Mouse (Mus musculus) spleen, adult 2 months (tissue): ENCODE data around the gene Isg15. TPM values are rescaled to one million over a fixed set of nuclear protein-coding genes. Genes with fewer than 3 reads are reported as not detected.

Experiments used
- DNase-seq, 2 experiments: peaks; one replicate each; pipeline versions ENCODE4 v3.0.0 to v3.0.0-alpha.2; 2012 to 2021; ENCODE audit warnings: low spot score in 2 of 2, low read depth in 1 of 2
- H3K27ac ChIP-seq: fragments of 200-500 bp; 2 replicates; pipeline ENCODE4 v1.5.1; 2012; ENCODE audit warnings: low read length, inconsistent platforms; ENCODE audit not compliant: insufficient read depth
- H3K27me3 ChIP-seq: fragments of 200-500 bp; 2 replicates; pipeline ENCODE4 v1.6.1; 2012; ENCODE audit warnings: mild to moderate bottlenecking, moderate library complexity, low read length, inconsistent platforms; ENCODE audit not compliant: control insufficient read depth, insufficient read depth
- H3K36me3 ChIP-seq: fragments of 200-500 bp; 2 replicates; pipeline ENCODE4 v1.6.1; 2012; ENCODE audit warnings: mild to moderate bottlenecking, low read length, inconsistent platforms; ENCODE audit not compliant: control insufficient read depth, insufficient read depth
- H3K4me1 ChIP-seq: fragments of 200-500 bp; 2 replicates; pipeline ENCODE4 v1.6.1; 2011; ENCODE audit warnings: inconsistent platforms; ENCODE audit not compliant: control insufficient read depth, insufficient read depth, insufficient read length
- H3K4me3 ChIP-seq: fragments of 200-500 bp; 2 replicates; pipeline ENCODE4 v1.5.1; 2011; ENCODE audit warnings: mild to moderate bottlenecking, inconsistent platforms; ENCODE audit not compliant: insufficient read depth, insufficient read length; ENCODE audit errors: extremely low read depth
- CTCF ChIP-seq: fragments of 200-500 bp; IDR thresholded peaks from 2 replicates; pipeline ENCODE4 v1.5.1; 2011; ENCODE audit warnings: mild to moderate bottlenecking, inconsistent platforms; ENCODE audit not compliant: insufficient read depth, insufficient read length, insufficient replicate concordance; ENCODE audit errors: extremely low read depth
- POLR2A ChIP-seq: fragments of 200-500 bp; IDR thresholded peaks from 2 replicates; pipeline ENCODE4 v1.6.1; 2011; ENCODE audit warnings: low read depth, low read length, inconsistent platforms
- WGBS: fragments of 180-500 bp; shearing (Covaris S2); methylation state at CpG from one replicate; pipeline ENCODE4 v1.1.7; 2018; 5-methylcytosine and 5-hydroxymethylcytosine counted together
- polyA plus RNA-seq: library from polyadenylated mRNA; depleted of rRNA; stranded (reverse); fragments of >200 nt; gene quantifications from 2 replicates; pipeline ENCODE4 v1.2.3, GENCODE M21; 2012

Isg15 gene
- polyA plus RNA-seq, 1 experiment = 32.2 TPM

DNA sequence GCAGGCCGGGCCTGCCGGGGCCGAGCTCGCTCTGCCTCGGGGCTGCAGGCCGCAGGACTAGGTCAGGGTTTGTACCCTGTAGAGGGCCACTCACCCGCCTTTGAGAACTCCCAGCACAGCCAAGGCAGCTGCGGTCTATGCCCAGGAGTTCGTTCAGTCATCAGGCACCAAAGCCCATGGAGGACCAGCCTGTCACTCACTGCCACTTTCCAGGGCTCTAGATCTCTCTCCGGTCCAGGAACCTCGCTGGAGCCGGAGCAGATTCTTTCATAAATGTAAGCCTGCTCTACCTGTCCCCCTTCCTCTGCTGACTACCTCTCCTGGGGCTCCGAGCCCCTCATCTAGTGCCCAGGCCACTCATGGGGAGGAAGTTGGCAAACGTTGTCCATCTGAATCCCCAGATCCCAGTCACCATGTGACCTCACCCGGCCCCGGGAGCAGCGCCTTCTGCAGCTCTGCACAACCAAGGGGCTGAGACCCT lies 33.4 kb upstream of the Isg15 start:
- Histone ChIP-seq H3K4me1 (peaks cover 11% of the 10 kb centered on the region), H3K27ac (no peak overlapping the region), H3K27me3 (no peaks in the 10 kb centered on the region), H3K36me3 (peaks cover 23% of the 10 kb centered on the region), H3K4me3 (peak overlapping the region; percentile 66)
- no peak for TF ChIP-seq CTCF
- TF ChIP-seq POLR2A = no peak
- no peak for DNase-seq
- 13% methylated on average over 17 of the region's 17 CpGs for WGBS

DNA sequence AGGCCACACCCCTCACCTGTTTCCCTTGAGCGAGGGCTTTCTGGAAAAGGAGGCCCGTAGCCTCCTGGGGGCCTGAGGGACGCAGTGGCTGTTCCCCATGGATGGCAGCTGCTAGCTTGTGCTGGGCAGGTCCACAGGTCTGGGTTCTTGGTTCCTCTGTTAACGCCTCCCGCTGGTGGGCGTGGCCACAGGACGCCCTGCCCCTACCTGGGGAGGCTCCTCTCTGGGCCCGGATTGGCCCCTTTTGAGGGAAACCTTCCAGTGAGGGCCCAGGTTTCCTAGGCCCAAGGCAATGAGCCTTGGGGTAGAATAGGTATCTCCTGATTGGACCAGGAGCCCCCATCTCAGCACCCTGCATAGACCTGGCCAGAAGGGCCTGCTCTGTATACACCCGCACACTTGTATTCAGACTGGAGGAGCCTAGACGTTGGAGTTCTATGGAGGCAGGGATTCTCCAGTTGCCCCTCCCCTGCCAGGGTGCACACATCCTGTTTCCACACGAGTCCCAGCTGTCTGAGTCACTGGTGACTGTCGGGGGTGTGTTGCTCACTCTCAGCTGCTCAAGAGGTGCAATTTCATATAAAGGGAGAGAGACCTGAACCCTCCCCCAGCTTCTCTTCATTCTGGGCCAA lies 27.9 kb upstream of the Isg15 start:
- Histone ChIP-seq H3K4me3 (no peak overlapping the region), H3K27ac (no peak overlapping the region), H3K36me3 (peaks cover 19% of the 10 kb centered on the region), H3K4me1 (peaks cover 2% of the 10 kb centered on the region; the same call in 1 of the 2 replicates), H3K27me3 (no peaks in the 10 kb centered on the region)
- no peak for DNase-seq
- TF ChIP-seq CTCF (no peak), POLR2A (no peak)
- WGBS = 62% methylated on average over 12 of the region's 12 CpGs

DNA sequence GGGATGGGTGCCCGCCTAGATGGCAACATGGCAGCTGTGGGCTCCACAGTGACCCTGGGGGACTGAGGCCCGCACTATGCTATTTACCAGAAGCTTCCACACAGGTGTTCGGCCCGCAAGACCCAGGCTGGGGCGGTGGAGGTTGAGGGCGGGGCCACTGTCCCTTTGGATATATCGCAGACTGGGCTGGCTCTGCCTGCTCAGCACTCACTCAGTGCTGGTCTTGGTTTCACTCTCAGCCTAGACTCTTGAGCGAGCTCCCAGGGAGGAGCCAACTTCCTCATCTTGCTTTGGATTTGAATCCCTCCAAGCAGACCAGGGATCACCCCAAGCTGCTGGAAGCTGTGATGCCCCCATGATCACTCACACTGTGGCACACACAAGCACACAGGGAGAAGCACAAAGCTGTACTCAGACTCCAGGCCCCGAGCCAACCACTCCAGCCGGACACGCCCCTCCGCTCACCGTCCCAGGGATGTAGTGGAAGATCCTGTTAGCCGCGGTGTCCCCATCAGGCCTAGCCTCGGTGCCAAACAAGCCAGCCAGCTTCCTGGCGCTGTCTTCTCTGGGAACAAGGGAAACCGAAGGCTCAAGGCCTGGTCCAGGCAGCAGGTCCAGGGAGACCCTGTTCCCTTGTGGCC lies 27.3 kb upstream of the Isg15 start:
- Histone ChIP-seq H3K4me3 (no peak overlapping the region), H3K36me3 (peaks cover 19% of the 10 kb centered on the region), H3K27ac (no peak overlapping the region), H3K4me1 (no peaks in the 10 kb centered on the region), H3K27me3 (no peaks in the 10 kb centered on the region)
- DNase-seq = no peak
- WGBS = 77% methylated on average over 18 of the region's 18 CpGs
- TF ChIP-seq CTCF = no peak
- no peak for TF ChIP-seq POLR2A

DNA sequence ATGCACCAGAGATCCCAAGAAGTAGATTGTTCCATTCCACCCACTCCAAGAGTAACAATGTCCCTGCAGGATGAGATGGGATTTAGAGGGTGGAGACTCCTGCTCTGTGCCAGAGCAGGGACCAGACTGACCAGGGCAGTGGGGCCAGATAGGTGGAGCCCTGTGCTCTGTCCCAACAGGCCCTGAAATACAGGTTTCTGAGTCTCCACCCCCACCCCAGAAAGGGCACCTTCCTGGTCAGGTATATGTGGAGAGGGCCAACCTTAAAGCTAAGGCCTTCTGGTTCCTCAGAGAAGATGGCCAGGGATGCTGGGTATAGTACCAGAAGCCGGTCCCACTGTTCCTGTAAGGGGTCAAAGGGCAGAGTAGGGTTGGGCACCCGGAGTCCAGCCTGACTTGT lies 23.7 kb upstream of the Isg15 start:
- Histone ChIP-seq H3K27ac (no peak overlapping the region), H3K27me3 (no peaks in the 10 kb centered on the region), H3K36me3 (peaks cover under 1% of the 10 kb centered on the region; the same call in 1 of the 2 replicates), H3K4me1 (no peaks in the 10 kb centered on the region), H3K4me3 (no peak overlapping the region)
- TF ChIP-seq POLR2A (no peak), CTCF (no peak)
- WGBS = 93% methylated on average over 2 of the region's 2 CpGs
- DNase-seq = no peak

DNA sequence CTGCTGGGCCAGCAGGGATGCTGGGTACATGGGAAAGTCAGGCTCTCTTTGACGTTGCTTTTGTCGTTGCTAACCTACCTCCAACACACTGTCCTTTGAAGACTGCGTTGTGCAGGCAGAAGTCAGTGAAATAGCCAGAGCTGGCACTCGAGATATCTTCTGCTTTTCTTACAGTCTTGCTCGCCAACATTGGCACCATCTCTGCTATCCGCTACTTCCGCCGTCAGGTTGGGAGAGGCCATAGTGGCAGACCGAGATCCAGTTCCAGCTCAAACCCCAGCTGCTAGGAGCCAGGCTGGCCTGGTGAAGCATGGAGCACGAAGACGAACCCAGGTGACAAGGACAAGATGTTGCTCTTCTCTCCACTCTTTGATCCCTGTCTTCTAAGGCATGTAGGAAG lies 19.3 kb upstream of the Isg15 start:
- DNase-seq = no peak
- WGBS = 89% methylated on average over 11 of the region's 11 CpGs
- Histone ChIP-seq H3K36me3 (no peaks in the 10 kb centered on the region), H3K4me1 (peaks cover 3% of the 10 kb centered on the region; the same call in 1 of the 2 replicates), H3K27me3 (no peaks in the 10 kb centered on the region), H3K27ac (no peak overlapping the region), H3K4me3 (no peak overlapping the region)
- TF ChIP-seq CTCF (no peak), POLR2A (no peak)

DNA sequence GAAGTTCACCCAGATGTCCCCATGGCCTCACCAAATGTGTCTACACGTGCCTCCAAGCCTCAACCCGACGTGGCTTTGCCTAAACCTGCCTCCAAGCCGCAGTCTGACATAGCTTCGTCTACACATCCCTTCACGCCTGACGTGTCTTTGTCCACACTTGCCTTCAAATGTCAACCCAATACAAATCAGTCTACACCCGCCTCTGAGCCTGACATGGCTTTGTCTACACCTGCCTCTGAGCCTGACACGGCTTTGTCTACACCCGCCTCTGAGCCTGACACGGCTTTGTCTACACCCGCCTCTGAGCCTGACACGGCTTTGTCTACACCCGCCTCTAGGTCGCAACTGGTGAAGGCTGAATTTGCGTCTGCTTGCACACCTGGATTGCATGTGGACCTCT lies 17.2 kb upstream of the Isg15 start:
- Histone ChIP-seq H3K4me3 (no peak overlapping the region), H3K4me1 (peaks cover 3% of the 10 kb centered on the region; the same call in 1 of the 2 replicates), H3K36me3 (no peaks in the 10 kb centered on the region), H3K27me3 (no peaks in the 10 kb centered on the region), H3K27ac (no peak overlapping the region)
- 86% methylated on average over 16 of the region's 16 CpGs for WGBS
- no peak for DNase-seq
- TF ChIP-seq POLR2A (no peak), CTCF (no peak)
